Mouse (Mus musculus) layer of hippocampus, postnatal 14 days (tissue): ENCODE measurements around the gene AI464131. TPM values are rescaled to one million over a fixed set of nuclear protein-coding genes. Genes with fewer than 3 reads are reported as not detected.

Experiments used
- DNase-seq, 2 experiments: peaks; one replicate each; pipeline ENCODE4 v3.0.0; 2021 to 2022; ENCODE audit warnings: low spot score in 2 of 2, mixed read lengths in 1 of 2
- total RNA-seq, 2 experiments: library from RNA; stranded (reverse); gene quantifications; 2 replicates each; pipeline ENCODE4 v1.2.3; 2021

The AI464131 gene
- total RNA-seq, 2 experiments from 2014 or later: 44.3 to 45.1 TPM

DNA sequence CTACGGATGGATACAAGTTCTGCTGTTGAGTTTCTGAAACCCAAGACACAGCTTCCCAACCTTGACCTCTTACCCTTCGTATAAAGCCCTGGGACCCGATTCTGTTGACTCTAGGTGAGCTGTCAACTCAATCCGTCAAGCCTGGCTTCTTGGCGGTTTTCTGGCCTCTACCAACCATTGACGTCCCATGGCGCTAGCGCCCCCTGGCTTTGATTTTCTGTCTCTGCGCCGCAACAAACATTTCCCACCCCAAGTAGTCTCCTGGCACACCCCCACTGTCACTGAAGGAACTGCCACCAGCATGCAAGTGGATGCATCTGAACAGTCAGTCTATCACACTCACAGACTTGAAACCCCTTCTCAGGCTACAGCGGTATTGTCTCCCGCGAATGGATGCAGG, 3.3 kb upstream of the AI464131 start:
- DNase-seq: peak in 1 of 2 experiments; percentile 75

DNA sequence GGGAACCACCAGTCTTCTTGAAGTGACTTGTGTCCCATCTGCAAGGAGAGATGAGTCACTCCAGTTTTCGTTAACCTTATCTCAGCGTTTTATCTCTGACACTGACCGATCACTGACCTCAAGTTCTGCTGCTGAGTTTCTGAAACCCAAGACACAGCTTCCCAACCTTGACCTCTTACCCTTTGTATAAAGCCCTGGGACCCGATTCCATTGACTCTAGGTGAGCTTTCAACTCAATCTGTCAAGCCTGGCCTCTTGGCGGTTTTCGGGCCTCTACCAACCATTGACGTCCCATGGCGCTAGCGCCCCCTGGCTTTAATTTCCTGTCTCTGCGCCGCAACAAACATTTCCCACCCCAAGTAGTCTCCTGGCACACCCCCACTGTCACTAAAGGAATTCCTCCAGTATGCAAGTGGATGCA, 2.3 kb upstream of the AI464131 start:
- no peak for DNase-seq

DNA sequence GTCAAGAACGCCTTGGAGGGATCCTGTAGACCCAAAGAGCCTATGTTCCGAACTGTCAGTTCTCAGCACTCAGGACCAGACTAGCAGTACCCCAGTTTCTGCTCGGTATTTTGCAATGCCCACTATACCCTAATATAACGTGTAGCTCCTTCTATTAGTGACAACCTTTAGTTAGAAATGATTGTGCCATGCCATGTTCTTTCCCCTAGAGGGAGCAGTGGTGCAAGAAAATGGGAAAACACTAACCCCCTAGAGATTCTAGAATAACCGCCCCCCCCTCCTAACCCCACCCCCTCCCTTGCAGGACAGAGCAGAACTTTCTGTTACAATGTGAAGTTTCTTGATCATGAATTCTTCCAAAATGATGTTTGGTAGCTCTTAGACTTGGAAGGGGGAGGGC, 1.4 kb upstream of the AI464131 start:
- no peak for DNase-seq

DNA sequence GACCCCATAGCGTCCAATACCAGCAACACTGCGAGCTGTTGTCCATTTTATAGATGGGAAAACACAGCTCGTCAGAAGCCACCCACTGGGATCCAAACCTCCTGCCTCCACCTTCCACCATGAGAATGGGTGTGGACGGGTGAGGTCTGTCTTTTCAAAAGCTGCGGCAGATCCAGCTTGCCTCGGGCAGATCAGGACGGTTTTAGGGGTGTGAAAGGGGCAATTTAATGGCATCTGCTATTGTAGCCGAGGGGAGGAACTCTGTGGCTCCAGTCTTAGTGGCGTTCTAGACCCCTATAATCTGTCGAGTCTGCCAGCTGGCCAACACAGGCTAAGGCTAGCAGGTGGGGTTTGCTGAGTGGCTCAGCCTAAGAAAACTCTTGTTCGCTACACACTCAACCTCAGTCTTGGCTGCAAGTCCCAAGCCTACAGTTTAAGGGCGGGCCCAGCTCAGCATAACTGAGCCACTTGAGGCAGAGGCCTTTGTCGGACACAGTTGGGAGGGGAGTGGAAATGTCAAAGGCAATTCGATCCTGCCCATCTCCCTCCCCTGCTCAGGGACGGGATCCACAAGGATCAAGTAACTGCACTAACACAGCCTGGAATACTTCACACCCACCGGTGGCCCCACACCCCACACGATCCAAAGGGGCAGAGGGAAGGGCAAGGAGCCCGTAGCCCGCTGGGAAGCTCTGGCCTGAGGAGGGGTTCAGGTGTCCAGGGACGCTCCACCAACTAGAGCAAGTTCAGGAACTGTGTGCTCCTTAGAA, 520 bp downstream of the AI464131 start:
- no peak for DNase-seq

DNA sequence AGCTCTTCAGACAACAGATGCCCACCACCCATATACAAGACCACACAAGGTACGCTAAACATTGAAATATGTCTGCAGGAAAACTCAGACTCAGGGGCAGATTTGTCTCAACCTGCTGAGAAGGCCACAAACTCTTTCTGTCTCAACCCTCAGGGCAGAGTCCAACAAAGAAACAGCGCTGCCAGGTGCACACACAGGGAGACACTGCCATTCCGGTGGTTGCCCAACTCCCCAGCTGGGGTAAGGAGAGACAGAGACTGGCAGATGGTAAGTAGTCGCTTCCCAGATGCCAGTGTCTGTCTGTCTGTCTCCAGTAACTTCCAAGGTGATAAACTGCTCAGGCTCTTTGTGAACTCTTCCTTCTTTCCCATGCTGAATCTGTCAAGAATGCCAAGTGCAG, 2.1 kb downstream of the AI464131 start:
- DNase-seq: no peak

DNA sequence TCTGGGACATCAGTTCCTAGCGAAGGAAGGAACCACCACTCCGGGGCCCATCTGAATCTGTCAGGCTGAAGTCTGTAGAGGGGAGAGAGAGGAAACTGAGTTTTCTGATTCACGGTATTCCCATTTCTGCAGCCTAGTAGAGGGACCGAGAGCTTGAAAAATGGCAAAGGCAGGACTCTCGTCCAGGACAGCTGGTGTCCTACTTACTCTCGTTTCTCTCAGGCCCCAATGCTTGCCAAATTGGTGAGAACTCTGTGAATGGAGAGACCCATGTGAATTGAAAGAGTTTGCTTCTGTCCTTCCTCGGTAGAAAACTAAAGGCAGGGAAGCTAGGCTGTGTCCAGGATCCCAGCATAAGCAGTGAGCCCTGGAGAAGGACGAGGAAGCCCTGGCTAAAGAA, 3.3 kb downstream of the AI464131 start:
- DNase-seq: no peak

DNA sequence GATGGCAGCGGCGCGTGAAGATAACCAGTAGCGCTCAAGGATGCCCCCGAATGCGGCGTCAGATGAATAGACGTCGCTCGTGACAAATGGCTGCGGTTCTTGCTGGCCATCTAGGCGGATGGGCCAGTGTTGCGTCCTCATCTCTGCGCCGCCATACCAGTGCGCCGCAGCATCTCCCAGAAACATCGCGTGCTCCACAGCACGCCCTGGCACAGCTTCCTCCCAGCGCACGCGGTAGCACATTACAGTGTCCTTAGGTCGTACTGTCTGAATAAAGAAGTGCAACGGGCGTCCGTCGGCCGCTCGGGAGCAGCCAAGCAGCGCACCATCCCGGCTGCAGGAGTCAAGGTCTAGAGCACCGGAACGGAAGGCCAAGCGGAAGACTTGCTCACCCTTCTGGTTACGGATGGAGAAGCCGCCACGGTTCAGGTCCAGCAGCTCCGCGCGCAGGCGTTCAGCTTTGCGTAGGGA, 3.9 kb downstream of the AI464131 start:
- DNase-seq: no peak

DNA sequence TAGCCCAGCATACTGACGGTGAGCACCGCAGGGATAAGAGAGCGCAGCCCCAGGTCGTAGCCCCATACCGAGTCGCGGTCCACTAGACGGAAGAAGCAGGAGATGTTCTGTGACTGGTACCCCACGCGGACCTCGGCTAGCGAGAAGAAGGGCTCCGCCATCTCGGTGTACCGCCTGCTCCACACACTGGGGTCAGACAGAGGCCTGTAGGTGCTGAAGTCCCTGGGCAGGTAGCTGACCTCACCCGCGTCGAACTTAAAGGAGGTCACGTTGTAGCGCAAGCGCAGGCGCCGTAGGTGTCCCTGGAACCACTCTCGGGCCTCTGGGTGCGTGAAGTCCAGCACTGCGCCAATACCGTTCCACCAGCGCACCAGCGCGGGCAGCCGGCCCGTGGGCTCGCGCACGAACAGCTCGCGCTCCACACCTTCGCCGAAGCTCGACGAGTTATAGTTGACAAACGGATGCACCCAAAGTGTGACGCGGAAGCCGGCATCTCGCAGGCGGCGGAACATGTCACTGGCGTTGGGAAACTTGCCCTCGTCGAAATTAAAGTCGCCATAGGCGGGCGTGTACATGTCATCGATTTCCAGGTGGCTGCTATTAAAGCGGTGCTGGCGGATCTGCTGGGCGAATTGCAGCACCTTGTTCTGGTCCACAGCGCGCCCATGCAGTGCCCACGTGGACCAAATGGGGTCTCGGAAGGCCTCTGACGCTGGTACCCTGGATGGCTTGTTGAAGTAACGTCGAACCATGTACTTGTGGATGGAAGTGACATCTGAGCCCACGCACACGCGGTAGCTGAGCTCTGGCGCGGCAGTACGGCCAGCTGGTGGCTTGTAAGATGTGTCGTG, 4.7 kb downstream of the AI464131 start:
- DNase-seq: no peak

DNA sequence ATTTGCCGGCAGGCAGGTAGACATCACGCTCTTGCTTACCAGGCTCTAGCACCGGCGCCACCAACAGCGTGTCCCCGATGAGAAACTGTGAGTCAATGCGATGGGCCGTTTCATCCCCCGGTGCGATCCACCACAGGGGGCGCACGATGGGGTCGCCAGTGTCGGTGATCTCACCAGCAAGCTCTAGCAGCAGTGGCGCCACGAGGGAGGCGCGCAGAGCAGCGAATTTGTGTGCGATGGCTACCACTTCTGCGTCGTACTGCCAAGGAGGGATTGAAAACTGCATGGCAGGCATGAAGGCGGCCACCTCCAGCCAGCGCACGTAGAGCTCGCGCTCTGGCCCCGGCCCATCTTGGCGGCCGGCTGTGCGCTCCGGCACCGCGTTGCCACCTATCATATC, 5.3 kb downstream of the AI464131 start:
- DNase-seq: no peak

DNA sequence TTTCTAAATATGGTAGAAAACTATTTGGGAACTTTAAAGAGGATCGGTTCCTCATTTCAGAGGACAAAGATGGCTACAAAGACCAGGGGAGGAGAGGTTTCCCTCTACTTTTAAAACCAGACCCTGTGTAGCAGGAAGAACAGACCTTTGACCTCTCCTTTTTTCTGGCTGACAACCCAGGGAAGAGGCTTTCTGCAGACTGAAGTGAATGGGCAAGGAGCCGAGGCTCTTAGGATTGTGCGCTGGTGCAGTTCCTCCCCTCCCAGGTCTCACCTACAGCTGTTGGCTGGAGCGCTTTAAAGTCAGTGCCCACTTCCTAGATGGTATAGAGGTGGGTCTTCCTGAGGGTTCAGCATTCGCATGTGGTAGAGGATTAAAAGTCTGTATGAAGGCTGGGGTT, 5.8 kb downstream of the AI464131 start:
- no peak for DNase-seq

DNA sequence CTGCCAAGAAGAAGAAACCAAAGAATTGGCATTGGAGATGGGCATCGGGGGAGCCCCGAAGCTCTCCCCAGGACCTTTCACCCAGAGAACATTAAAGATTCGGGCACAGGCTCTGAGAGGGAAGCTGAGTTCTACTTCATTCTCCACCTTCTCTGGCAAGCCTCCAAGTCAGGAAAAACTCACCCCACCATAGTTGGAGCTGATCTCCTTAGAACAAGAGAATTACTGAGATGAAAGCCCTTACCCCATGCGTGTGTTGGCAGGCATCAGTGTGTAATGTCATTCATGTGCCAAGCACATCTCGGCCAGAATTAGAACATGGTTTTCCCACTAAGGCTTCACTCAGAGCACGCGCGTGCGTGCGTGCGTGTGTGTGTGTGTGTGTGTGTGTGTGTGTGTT, 7.0 kb downstream of the AI464131 start:
- DNase-seq: peak; percentile 63 to 84

DNA sequence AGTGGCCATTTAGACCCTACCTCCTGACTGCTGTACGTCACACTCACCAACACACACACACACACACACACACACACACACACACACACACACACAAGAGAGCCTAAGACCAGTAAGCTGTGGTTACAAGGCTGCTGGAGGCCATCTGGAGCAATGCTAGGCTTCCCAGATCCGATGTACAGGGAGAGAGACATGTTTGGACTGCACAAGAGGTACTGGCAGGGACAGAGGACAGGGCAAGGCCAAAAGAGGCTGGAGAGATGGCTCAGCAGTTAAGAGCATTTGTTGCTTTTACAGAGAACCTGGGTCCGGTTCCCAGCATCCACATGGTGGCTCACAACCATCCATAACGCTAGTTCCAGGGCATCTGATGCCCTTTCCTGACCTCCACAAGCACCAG, 7.8 kb downstream of the AI464131 start:
- no peak for DNase-seq

DNA sequence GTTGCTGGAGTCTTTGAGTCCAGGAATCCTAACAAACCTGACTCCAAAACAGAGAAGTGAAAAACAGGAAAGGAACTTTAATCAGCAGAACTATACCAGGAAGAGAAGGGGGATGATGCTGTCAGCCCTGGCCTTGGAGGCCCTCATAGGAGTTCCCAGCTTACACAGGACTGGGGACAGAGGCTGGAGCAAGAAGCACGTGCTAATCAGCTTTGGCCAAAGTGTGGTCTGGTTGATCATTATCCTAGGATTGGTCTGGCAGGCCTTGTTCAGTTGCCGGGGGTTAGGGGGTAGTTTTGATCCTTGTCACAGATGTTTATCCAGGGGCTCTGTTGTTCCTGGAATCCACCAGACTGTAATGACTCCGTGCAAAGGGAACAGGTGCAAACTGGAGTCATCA, 8.5 kb downstream of the AI464131 start:
- DNase-seq: no peak

DNA sequence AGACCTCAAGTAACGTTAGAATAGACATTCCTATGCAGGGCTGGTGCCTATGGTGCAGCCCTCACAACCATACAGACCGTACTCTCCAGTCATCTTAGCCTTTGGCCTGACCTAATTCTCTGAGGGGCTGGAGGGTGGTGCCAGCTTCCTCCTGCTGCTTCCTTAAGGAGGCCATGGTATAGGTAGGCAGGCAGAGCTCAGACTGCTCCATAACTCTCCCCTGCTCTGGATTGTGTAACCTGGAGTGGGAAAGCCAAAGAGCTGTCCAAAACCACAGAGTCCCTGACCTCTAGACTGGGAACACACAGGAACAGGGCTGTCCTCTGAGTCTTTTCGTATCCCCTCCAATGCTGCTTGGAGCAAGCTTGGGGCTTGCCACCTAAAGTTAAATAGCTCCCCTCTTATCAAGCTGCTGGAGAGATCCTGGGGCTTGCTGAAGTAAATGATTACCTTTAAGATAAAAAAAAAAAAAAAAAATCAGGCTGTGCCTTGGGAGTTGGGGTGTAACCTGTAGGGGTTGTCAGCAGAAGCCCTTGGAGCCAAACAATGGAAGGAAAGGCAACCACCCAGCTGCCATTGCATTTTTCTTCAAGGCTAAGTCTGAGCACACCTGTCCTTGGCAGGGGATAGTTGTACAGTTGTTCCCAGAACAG, 9.3 kb downstream of the AI464131 start:
- DNase-seq: no peak

DNA sequence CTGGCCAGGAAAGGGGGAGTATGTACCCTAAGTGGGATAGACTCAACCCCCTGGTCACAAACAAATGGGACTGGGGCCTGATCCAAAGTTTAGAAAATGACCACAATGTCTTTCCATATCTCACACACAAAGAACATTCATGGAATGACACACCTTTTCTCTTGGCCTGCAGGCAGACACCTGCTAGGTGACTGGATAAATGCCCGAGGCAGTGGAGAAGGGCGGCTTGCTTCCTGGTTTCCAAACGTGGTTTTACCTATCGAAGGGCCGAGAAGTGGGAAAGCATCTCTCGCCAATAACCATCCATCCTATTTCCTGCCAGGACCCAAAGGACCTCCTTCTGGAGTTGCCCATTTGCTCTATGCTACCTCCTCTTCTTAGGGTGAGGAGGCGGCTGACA, 9.9 kb downstream of the AI464131 start:
- DNase-seq: no peak

DNA sequence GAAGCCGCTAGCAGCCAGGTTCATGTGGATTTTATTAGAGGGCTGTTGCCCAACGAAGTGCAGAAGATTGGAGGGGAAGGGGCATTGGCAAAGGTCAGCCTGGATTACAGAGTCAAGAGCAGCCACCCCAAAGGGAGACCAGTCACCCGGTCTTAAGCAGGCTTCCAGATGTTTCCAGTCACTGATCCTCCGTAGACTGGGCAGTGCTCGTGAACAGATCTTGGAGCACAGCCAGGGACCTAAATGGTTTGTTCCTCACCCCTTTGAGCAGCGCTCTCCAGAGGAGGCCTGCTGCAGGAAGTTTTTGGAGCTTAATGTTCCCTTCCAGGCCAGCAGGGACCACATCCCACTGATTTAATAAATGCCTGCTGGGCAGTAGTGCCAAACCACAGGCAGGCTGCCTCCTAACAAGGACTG, 21.3 kb downstream of the AI464131 start:
- DNase-seq: peak in 1 of 2 experiments; percentile 62

DNA sequence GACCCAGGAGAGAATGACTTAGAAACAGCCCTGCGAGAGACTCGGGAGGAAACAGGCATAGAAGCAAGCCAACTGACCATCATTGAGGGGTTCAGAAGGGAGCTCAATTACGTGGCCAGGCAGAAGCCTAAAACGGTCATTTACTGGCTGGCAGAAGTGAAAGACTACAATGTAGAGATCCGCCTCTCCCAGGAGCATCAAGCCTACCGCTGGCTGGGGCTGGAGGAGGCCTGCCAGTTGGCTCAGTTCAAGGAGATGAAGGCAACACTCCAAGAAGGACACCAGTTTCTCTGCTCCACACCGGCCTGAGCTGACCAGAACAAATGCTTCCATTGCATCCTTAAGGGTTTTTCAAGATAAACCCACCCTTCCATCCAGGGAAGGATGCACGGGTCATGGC, 22.6 kb downstream of the AI464131 start:
- DNase-seq: peak in 1 of 2 experiments; percentile 61

DNA sequence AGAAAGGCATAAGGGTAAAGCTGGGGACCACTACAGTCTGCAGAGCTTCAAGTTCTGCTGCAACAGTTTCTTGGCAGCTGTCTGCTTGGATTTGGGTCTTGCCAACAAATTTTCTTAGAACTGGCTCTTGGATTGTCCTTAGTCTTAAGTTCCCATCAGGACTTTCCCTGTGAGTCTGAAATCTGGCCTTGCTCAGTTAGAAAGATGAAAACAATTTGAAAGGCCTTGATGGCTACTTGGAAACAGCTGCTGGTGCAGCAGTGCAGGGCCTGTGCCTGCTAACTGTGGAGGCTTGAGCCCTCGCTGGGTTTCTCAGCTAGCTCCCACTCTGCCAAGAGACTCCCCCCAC, 23.4 kb downstream of the AI464131 start:
- DNase-seq: no peak

DNA sequence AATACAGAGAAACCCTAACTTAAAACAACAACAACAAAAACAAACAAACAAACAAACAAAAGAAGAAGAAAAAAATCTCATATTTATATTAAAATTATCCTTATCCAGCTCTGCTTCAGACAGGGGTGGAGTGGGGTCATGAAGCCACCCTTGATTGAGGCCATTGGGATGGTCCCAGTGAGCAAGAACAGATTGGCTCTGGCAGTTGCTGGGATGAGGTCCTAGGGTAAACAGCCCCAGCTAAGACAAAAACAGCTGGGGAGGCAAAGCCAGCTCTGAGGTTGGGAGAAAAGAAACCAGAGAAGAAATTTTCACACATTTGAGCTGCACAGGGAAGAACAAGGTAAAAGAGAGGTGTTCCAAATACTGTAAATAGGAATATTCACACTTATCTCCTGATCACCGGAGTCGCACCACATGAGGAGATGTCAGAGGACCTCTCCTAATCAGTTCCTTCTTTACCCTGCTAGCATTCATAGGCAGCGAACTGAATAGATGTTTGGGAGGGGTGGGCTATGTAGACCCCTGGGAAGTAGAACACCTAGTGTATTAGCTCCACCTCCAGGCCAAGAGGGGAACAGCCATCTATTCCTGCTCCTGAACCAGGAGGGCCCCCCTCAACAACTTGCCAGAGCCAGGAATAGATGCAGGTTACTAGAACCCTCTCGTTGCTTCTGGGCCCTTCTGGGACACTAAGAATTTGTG, 24.0 kb downstream of the AI464131 start:
- no peak for DNase-seq

DNA sequence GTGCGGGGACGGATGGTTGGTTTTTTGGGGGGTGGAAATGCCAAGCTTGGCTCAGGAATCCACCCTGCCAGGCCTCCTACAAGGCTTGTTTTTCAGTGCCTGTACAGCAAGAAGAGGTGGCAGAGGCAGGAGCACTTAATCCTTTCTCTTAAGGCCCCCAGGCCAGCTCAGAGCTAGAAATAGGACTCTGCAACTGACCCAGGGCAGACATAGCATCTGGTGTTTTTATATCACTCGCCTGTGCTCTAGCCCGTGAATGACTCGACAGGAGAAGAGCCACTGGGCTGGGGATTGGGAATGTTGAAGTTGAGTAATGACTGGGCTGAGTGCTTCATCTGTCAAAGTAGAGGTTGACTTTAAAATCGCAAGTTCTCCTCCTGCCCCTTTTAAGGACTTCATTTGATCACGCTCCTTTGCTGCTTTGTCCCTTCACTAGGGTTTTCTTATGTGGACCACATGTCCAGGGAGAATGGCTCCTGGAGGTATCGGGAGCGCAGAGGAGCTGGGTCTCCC, 25.2 kb downstream of the AI464131 start:
- no peak for DNase-seq

DNA sequence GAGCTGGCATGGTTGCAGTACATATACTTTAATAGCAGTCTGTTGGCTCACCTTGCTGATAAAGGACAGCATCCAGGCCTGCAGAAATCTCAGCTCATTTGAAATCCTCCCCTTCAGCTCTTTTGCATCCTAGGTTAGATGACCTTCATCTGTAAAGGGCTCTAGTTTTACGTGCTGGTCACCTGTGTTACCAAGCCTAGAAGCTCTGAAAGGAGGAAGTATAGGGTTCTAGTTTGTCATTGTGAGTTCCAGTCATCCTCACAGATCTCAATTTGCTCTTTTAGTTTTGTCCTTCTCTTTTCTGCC, 31.5 kb downstream of the AI464131 start:
- no peak for DNase-seq
